Comparison of ENCODE assay signal across 11 mouse cellular contexts in genomic region chr9:70240703-70241410, GRCm38 (mm10). TPM values are rescaled to one million over a fixed set of nuclear protein-coding genes. Genes with fewer than 3 reads are reported as not detected.
DNase-seq lines count a peak whose midpoint lies in the region; ATAC-seq and TF ChIP-seq lines count a peak whose summit lies in the region.
"Had no signal": no experiment of that assay in that cellular context is flagged by ENCODE, and none has a peak within 500 bp of the region (broad histone marks: within the 10 kb centered on the region; RNA-seq: fewer than 3 reads in every experiment).

No protein-coding gene starts in this region.

- 22% methylated on average over 16 of the region's 16 CpGs for WGBS in liver, adult 2 months
- WGBS in limb, embryonic 15.5 days = 36% methylated on average over 16 of the region's 16 CpGs
- WGBS in stomach, postnatal 0 days = 17% methylated on average over 16 of the region's 16 CpGs

- TF ChIP-seq CTCF in liver, adult 2 months (IDR thresholded peaks at IDR 0.05; ENCODE audit: low read depth, low read length) = no peak
- no peak for TF ChIP-seq CTCF in embryonic fibroblast, embryonic 13.5 days (IDR thresholded peaks at IDR 0.05; ENCODE audit: borderline replicate concordance, insufficient read depth, low read length)
- no peak for TF ChIP-seq CTCF in stomach, postnatal 0 days (IDR thresholded peaks at IDR 0.05; ENCODE audit: low read depth)

- H3K27ac ChIP-seq in liver, adult 2 months (replicated peaks; ENCODE audit: insufficient read depth, low read depth, low read length) = peak overlapping the region; percentile 91
- peak overlapping the region; percentile 78 for H3K27ac ChIP-seq in embryonic fibroblast, embryonic 13.5 days (ENCODE audit: insufficient read depth, low read length)
- peak overlapping the region; percentile 72 for H3K27ac ChIP-seq in limb, embryonic 15.5 days
- peak overlapping the region; percentile 91 for H3K27ac ChIP-seq in stomach, postnatal 0 days (replicated peaks)

- H3K36me3 ChIP-seq in liver, adult 2 months (ENCODE audit: control insufficient read depth, insufficient read depth, low read length) = no peaks in the 10 kb centered on the region
- no peaks in the 10 kb centered on the region for H3K36me3 ChIP-seq in limb, embryonic 15.5 days
- H3K36me3 ChIP-seq in stomach, postnatal 0 days (ENCODE audit: control insufficient read depth, insufficient read depth, low read length) = no peaks in the 10 kb centered on the region

- peaks cover 26% of the 10 kb centered on the region; the same call in 1 of the 2 replicates for H3K79me2 ChIP-seq in liver, adult 2 months (ENCODE audit: control insufficient read depth, insufficient read depth, low read length)

- no peak for TF ChIP-seq EP300 in stomach, postnatal 0 days (optimal IDR thresholded peaks at IDR 0.05)

- no peak for TF ChIP-seq POLR2A in liver, adult 2 months (IDR thresholded peaks at IDR 0.05; ENCODE audit: extremely low read depth, insufficient read depth, low read length)
- no peak for TF ChIP-seq POLR2A in embryonic fibroblast, embryonic 13.5 days (IDR thresholded peaks at IDR 0.05; ENCODE audit: low read depth, low read length)

- no peak overlapping the region for H3K4me2 ChIP-seq in limb, embryonic 15.5 days
- no peak overlapping the region for H3K4me2 ChIP-seq in stomach, postnatal 0 days (replicated peaks; ENCODE audit: low read depth)

- DNase-seq in liver, adult 2 months (ENCODE audit: extremely low read depth, low read depth, low spot score) = peak; percentile 92
- DNase-seq in liver = no peak
- no peak for DNase-seq in stomach, postnatal 0 days (ENCODE audit: low spot score)
- DNase-seq in urinary bladder, postnatal 4 days (ENCODE audit: low spot score in 2 of 2) = no peak
- DNase-seq in testis, postnatal 10 days (ENCODE audit: low spot score) = no peak
- DNase-seq: cerebellum, postnatal 14 days; heart, postnatal 4 days had no signal

- peaks cover 36% of the 10 kb centered on the region for H3K4me1 ChIP-seq in liver, adult 2 months (ENCODE audit: control insufficient read depth, insufficient read depth, low read length)
- H3K4me1 ChIP-seq in embryonic fibroblast, embryonic 13.5 days (ENCODE audit: control insufficient read depth, insufficient read depth, low read length) = peaks cover 16% of the 10 kb centered on the region
- H3K4me1 ChIP-seq in limb, embryonic 15.5 days = peaks cover 36% of the 10 kb centered on the region
- H3K4me1 ChIP-seq in stomach, postnatal 0 days (replicated peaks; ENCODE audit: control insufficient read depth, insufficient read depth) = peaks cover 24% of the 10 kb centered on the region

- no peak overlapping the region for H3K4me3 ChIP-seq in liver, adult 2 months (ENCODE audit: insufficient read depth, low read depth, low read length)
- no peak overlapping the region for H3K4me3 ChIP-seq in embryonic fibroblast, embryonic 13.5 days (ENCODE audit: insufficient read depth, low read length)
- H3K4me3 ChIP-seq in limb, embryonic 15.5 days = no peak overlapping the region
- no peak overlapping the region for H3K4me3 ChIP-seq in stomach, postnatal 0 days (ENCODE audit: low read depth, low read length)
- H3K4me3 ChIP-seq: erythroblast, embryonic 14.5 days had no signal

- no peaks in the 10 kb centered on the region for H3K9me3 ChIP-seq in limb, embryonic 15.5 days
- H3K9me3 ChIP-seq in stomach, postnatal 0 days (ENCODE audit: control insufficient read depth, low read length) = no peaks in the 10 kb centered on the region

- H3K9ac ChIP-seq in liver, adult 2 months (ENCODE audit: low read depth, low read length) = peak overlapping the region; percentile 30
- H3K9ac ChIP-seq in limb, embryonic 15.5 days = no peak overlapping the region
- H3K9ac ChIP-seq in stomach, postnatal 0 days (ENCODE audit: low read length) = no peak overlapping the region

- no peak for ATAC-seq in limb, embryonic 15.5 days (ENCODE audit: insufficient number of reproducible peaks, low FRiP score, low TSS enrichment, low read depth)
- ATAC-seq in stomach, postnatal 0 days (ENCODE audit: low FRiP score, low TSS enrichment) = peak; percentile 3

- H3K27me3 ChIP-seq in liver, adult 2 months (ENCODE audit: control insufficient read depth, insufficient read depth, low read length) = no peaks in the 10 kb centered on the region
- H3K27me3 ChIP-seq in limb, embryonic 15.5 days = no peaks in the 10 kb centered on the region
- no peaks in the 10 kb centered on the region for H3K27me3 ChIP-seq in stomach, postnatal 0 days (ENCODE audit: control insufficient read depth, insufficient read depth, low read length)

RNA-seq across cellular contexts. Expression of gene Myo1e, which starts 33.7 kb away (rescaled TPM):
- total RNA-seq in liver, adult 2 months (2014; rRNA removed) = 25.1 and 27.2 TPM in 2 replicates
- 9.2 and 11.2 TPM in 2 replicates for polyA plus RNA-seq in liver, adult 2 months (2012; rRNA removed)
- polyA plus RNA-seq in embryonic fibroblast, embryonic 13.5 days (2011; ENCODE audit: insufficient read length, low read depth, missing spikeins) = 43.6 TPM in 2 replicates
- 27.5 and 28.5 TPM in 2 replicates for polyA plus RNA-seq in limb, embryonic 15.5 days (2015; fragmentation: Nextera tagmentation; extraction: Ambion mirVana)
- polyA plus RNA-seq in stomach, postnatal 0 days (2015; fragmentation: Nextera tagmentation; extraction: Ambion mirVana) = 15.3 and 15.7 TPM in 2 replicates
- total RNA-seq: megakaryocyte progenitor cell, adult 5-6 weeks had no signal
